Mouse (Mus musculus): ENCODE measurements at regions not wholly inside any gene's neighbourhood (a gene's known extent, or its start where the extent isn't known, plus 50 kb on each side); places are given as distances from the start of the nearest gene placed in this dataset.

DNA sequence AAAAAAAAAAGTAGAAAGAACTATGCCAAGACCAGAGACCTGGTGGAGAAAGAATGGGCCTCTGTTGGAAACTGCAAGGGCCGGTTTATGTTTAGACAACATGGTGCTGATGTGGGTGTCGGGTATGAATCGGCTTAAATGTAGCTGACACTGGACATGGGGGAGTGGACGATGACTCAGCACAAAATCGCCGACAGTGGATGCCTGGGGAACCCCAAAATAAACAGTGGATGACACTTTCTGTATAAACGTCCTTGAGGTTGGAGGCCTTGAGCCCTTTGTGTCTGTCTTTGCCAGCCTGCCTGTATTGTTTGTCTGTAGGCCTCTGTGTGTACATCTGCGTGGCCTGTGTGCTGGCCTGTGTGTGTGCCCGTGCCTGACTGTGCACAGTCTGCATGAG is 52.1 kb upstream of the Enah start:
- DNase-seq: no peak
- intact Hi-C loops (cut with DNase I): no loop called here

DNA sequence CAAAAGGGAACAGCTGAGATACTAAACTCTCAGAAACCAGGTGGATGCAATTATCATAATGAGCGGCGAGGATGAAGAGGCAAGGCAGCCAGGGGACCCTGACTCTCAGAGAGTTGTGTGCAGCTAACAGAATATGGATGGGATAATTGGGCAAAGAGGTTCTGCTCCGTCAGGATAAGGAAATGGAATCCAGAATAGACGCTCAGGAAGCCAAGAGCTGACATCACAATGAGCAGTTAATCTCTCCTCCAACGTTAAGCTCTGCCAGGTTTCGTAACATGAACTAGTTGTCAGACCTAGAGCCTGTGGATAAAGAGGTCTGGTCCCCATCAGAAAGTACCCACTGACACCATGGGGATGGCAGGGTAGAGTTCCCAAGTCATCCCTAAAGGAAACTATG is 51.4 kb upstream of the Srp9 start:
- DNase-seq: peak; percentile 26 to 33
- intact Hi-C loops (cut with DNase I): no loop called here

DNA sequence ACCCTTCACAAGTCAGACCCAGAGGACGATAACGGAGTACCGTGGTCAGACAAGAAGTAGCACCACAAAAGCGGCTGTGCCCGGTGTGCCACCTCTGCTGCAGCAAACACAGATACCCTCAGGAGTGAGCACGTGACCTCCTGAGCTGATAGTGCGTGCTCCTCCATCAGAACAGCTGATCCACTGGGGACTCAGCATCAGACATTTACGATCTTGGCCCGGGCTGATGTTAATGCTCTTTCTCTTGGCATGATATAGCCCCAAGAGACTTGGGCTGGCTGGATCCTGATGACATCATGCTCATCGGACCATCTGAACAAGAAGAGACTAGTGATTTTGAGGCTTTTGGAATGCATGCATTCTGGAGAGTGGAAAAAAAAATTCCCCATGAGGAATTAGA is 50.3 kb upstream of the Srp9 start:
- peak; percentile 48 to 67 for DNase-seq
- intact Hi-C loops (cut with DNase I): no loop called here
